Mouse (Mus musculus) pancreas, adult 10 weeks (tissue): ENCODE data around the gene Lrat. TPM values are rescaled to one million over a fixed set of nuclear protein-coding genes. Genes with fewer than 3 reads are reported as not detected.

Source experiments
- polyA plus RNA-seq: library from polyadenylated mRNA; stranded (reverse); fragments of 350-450 nt; fragmentation: Illumina TruSeq; extraction: RNeasy Lipid Tissue Mini Kit (QIAGEN cat#74804); gene quantifications from one replicate; pipeline ENCODE4 v1.2.3, GENCODE M21; 2015; ENCODE audit warnings: low read depth, low replicate concordance; ENCODE audit not compliant: insufficient read depth

Gene Lrat
- polyA plus RNA-seq = not detected

DNA sequence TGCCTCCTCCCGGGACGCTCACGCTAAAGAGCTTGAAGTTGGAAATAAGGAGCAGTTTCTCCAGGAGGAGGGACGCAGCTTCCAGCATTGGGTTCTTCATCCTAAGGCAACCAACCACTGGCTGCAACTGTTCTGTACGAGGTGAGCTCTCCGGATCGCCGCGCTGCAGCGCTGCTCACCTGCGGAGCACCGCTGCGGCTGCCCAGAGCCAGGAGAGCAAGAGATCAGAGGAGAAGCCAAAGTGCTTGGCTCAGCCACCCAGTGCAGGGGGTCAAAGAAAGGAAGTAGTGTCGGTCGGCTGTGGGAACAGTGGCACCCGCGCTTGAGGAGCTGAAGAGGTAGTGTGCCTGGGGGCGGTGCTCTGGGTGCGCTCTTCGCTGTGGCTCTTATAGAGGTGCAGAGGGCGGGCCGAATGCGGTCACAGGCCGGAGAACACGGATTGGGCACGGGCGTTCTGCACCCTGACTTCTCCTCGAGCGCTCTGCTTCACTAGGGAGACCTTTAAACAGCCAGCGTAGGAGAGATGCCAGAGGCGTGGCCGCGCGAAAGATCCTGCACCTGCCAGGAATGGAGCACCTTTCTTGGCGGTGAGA, at the start of gene Lrat:
Lrat (minus strand) TSS at position 361 of the 593 bp plus-strand sequence.

GRCm38 (mm10) chr3:82876372-82876739, 27.4 kb downstream of the Lrat start, which contains the start of gene Rbm46:
Gene Rbm46, minus strand, starts transcription at chr3:82876483.

Other genes with a start within 250 kb of the Lrat start
- not detected for gene Rbm46, start 27.5 kb downstream of the Lrat start, polyA plus RNA-seq
- not detected for gene Fgg, start 103.8 kb upstream of the Lrat start, polyA plus RNA-seq
- gene Fga, start 122.1 kb upstream of the Lrat start, polyA plus RNA-seq = not detected
- not detected for gene Fgb, start 145.9 kb upstream of the Lrat start, polyA plus RNA-seq
- gene Plrg1, start 151.5 kb upstream of the Lrat start, polyA plus RNA-seq = 7.7 TPM
- gene Dchs2, start 224.0 kb upstream of the Lrat start, polyA plus RNA-seq = 0.17 TPM